Mouse (Mus musculus) heart, postnatal 0 days (tissue): Measurements from ENCODE around the gene Med19.

Experiments used
- CTCF ChIP-seq: IDR thresholded peaks from 2 replicates; pipeline ENCODE4 v1.5.1; 2016; ENCODE audit warnings: antibody characterized with exemption, control low read depth, low read depth
- EP300 ChIP-seq: IDR thresholded peaks from 2 replicates; pipeline ENCODE4 v1.6.1; 2016; ENCODE audit warnings: antibody characterized with exemption, low read depth

GRCm38 (mm10) chr2:84734351-84734864, 56.2 kb downstream of the Med19 start:
- TF ChIP-seq CTCF (no peak), EP300 (no peak)
